Mouse (Mus musculus) cerebellum, adult 2 months (tissue): ENCODE measurements around the gene Kcnc3.

ENCODE experiments used
- CTCF ChIP-seq: fragments of 200-500 bp; IDR thresholded peaks from 2 replicates; pipeline ENCODE4 v1.5.1; 2011; ENCODE audit warnings: low read depth, mild to moderate bottlenecking, control low read depth, low read length, moderate library complexity, borderline replicate concordance; ENCODE audit not compliant: insufficient read depth
- POLR2A ChIP-seq: fragments of 200-500 bp; IDR thresholded peaks from 2 replicates; pipeline ENCODE4 v1.6.1; 2011; ENCODE audit warnings: low read length, control low read depth, borderline replicate concordance; ENCODE audit not compliant: insufficient read depth

DNA sequence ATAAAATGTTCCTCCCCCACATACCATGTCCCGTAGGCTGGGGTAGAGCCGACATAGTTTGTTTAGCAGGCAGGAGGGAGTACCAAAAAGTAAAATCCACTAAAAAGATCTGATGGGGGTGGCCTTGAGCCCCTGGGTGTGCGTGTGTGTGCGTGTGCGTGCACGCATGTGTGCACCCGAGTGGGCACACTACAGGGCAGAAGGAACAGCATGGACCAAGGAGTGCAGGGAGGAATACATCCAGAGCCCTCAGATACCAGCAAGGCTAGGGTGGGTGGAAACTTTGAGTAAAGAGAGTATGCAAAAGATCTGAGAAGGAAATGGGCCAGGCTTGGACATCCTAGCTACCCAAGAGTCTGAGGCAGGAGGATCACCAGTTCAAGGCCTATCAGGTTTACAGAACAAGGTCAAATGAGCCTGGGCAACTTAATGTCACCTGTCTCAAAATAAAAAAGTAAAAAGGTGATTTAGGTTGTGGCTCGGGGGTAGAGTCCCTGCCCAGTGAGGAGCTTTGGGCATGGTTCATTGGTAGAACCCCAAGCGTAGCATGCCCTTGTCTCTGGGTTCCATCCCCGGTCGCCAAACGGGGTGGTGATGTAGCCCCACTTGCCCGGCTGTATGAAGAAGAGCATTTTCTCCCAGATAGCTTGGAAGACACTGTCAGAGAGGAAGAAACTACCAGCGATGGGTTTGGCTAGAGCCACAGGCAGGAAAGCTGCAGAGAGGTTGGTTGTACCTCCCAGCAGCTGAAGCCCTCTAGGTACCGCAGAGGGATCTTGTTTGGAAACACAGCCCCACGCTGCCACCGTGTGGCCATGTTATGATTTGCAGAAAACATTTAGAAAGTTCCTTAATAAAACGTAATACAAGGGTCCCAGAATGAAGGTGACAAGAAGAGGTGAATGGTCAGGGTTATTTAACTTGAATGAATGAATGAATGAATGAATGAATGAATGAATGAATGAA, 29.7 kb upstream of the Kcnc3 start:
- TF ChIP-seq CTCF (peak; percentile 84), POLR2A (no peak)
